Mouse (Mus musculus) liver, embryonic 12.5 days (tissue): Measurements from ENCODE around the gene Clmp. TPM values are rescaled to one million over a fixed set of nuclear protein-coding genes. Genes with fewer than 3 reads are reported as not detected.

Experiments used
- ATAC-seq: fragments of 200-750 bp; cut with Nextera tagmentation; 2 replicates; pipeline ENCODE4 v1.8.0; 2017; ENCODE audit warnings: moderate number of reproducible peaks, mild to moderate bottlenecking, moderate library complexity
- H3K27ac ChIP-seq: fragments of 300-500 bp; sonication (generic); 2 replicates; pipeline ENCODE4 v1.5.1; 2016; ENCODE audit warnings: mild to moderate bottlenecking
- H3K27me3 ChIP-seq: fragments of 300-500 bp; sonication (generic); replicated peaks from 2 replicates; pipeline ENCODE4 v1.6.1; 2016; ENCODE audit warnings: mild to moderate bottlenecking, moderate library complexity
- H3K36me3 ChIP-seq: fragments of 300-500 bp; sonication (generic); 2 replicates; pipeline ENCODE4 v1.6.1; 2016; ENCODE audit warnings: mild to moderate bottlenecking, moderate library complexity
- H3K4me1 ChIP-seq: fragments of 300-500 bp; sonication (generic); 2 replicates; pipeline ENCODE4 v1.6.1; 2016
- H3K4me2 ChIP-seq: fragments of 300-500 bp; sonication (generic); 2 replicates; pipeline ENCODE4 v1.6.1; 2016; ENCODE audit warnings: mild to moderate bottlenecking, moderate library complexity
- H3K4me3 ChIP-seq: fragments of 300-500 bp; sonication (generic); 2 replicates; pipeline ENCODE4 v1.5.1; 2016; ENCODE audit warnings: mild to moderate bottlenecking, moderate library complexity
- H3K9ac ChIP-seq: fragments of 300-500 bp; sonication (generic); 2 replicates; pipeline ENCODE4 v1.6.1; 2016; ENCODE audit warnings: mild to moderate bottlenecking, moderate library complexity
- H3K9me3 ChIP-seq: fragments of 300-500 bp; sonication (generic); replicated peaks from 2 replicates; pipeline ENCODE4 v1.6.1; 2016; ENCODE audit warnings: mild to moderate bottlenecking, moderate library complexity
- WGBS: fragments of 180-500 bp; shearing (Covaris S2); methylation state at CpG from one replicate; pipeline ENCODE4 v1.1.7; 2016; ENCODE audit not compliant: insufficient replicate concordance; 5-methylcytosine and 5-hydroxymethylcytosine counted together
- polyA plus RNA-seq: library from polyadenylated mRNA; unstranded; fragments of >200 nt; fragmentation: Nextera tagmentation; extraction: Ambion mirVana; gene quantifications from 2 replicates; pipeline ENCODE4 v1.2.1, GENCODE M21; 2016

Gene Clmp
- polyA plus RNA-seq, 1 experiment from 2014 or later: 4.1 TPM

- H3K9ac ChIP-seq: no peak overlapping the region
- H3K27me3 ChIP-seq: no peaks in the 10 kb centered on the region
- no peaks in the 10 kb centered on the region for H3K36me3 ChIP-seq
- WGBS: 18% methylated on average over 3 of the region's 3 CpGs
- no peak overlapping the region for H3K4me3 ChIP-seq
- H3K9me3 ChIP-seq: no peaks in the 10 kb centered on the region
- ATAC-seq: peak; percentile 55
- no peak overlapping the region; the same call in 1 of the 2 replicates for H3K27ac ChIP-seq
- H3K4me1 ChIP-seq: peaks cover 9% of the 10 kb centered on the region; the same call in 1 of the 2 replicates
- no peak overlapping the region for H3K4me2 ChIP-seq
Observed at GRCm38 (mm10) chr9:40744233-40744632, 58.5 kb downstream of the Clmp start.

GRCm38 (mm10) chr9:40746796-40747195, 61.0 kb downstream of the Clmp start:
- WGBS: 67% methylated on average over 9 of the region's 9 CpGs
- H3K36me3 ChIP-seq: no peaks in the 10 kb centered on the region
- ATAC-seq: no peak
- no peak overlapping the region for H3K27ac ChIP-seq
- no peak overlapping the region for H3K4me2 ChIP-seq
- no peak overlapping the region for H3K9ac ChIP-seq
- H3K4me3 ChIP-seq: no peak overlapping the region
- H3K27me3 ChIP-seq: no peaks in the 10 kb centered on the region
- H3K9me3 ChIP-seq: no peaks in the 10 kb centered on the region
- H3K4me1 ChIP-seq: peaks cover 9% of the 10 kb centered on the region; the same call in 1 of the 2 replicates

GRCm38 (mm10) chr9:40747249-40747648, 61.5 kb downstream of the Clmp start:
- peaks cover 9% of the 10 kb centered on the region; the same call in 1 of the 2 replicates for H3K4me1 ChIP-seq
- H3K9me3 ChIP-seq: no peaks in the 10 kb centered on the region
- H3K27me3 ChIP-seq: no peaks in the 10 kb centered on the region
- no peak overlapping the region for H3K4me3 ChIP-seq
- no peak overlapping the region for H3K4me2 ChIP-seq
- no peak overlapping the region for H3K9ac ChIP-seq
- no peak overlapping the region for H3K27ac ChIP-seq
- no peaks in the 10 kb centered on the region for H3K36me3 ChIP-seq
- WGBS: 67% methylated on average over 9 of the region's 9 CpGs
- ATAC-seq: no peak

- Histone ChIP-seq H3K27ac (no peak overlapping the region), H3K4me2 (no peak overlapping the region), H3K9me3 (no peaks in the 10 kb centered on the region), H3K4me1 (no peaks in the 10 kb centered on the region), H3K27me3 (no peaks in the 10 kb centered on the region; the same call in 1 of the 2 replicates), H3K36me3 (no peaks in the 10 kb centered on the region), H3K4me3 (no peak overlapping the region), H3K9ac (no peak overlapping the region)
- WGBS: 71% methylated on average over 8 of the region's 8 CpGs
- ATAC-seq: no peak
Observed at GRCm38 (mm10) chr9:40749832-40750620, 64.3 kb downstream of the Clmp start.

GRCm38 (mm10) chr9:40751749-40752148, 66.0 kb downstream of the Clmp start:
- Histone ChIP-seq H3K9me3 (no peaks in the 10 kb centered on the region), H3K4me2 (no peak overlapping the region), H3K27ac (no peak overlapping the region), H3K9ac (no peak overlapping the region), H3K27me3 (no peaks in the 10 kb centered on the region; the same call in 1 of the 2 replicates), H3K4me3 (no peak overlapping the region), H3K36me3 (no peaks in the 10 kb centered on the region), H3K4me1 (peaks cover 4% of the 10 kb centered on the region; the same call in 1 of the 2 replicates)
- ATAC-seq: no peak
- whole genome bisulfite sequencing: 62% methylated on average over 3 of the region's 3 CpGs

GRCm38 (mm10) chr9:40756401-40756800, 70.6 kb downstream of the Clmp start:
- H3K4me3 ChIP-seq: peak overlapping the region; percentile 28
- ATAC-seq: peak; percentile 38; the same call in 1 of the 2 replicates

GRCm38 (mm10) chr9:40757105-40757626, 71.4 kb downstream of the Clmp start:
- peak overlapping the region; percentile 33 for H3K4me3 ChIP-seq
- 14% methylated on average over 12 of the region's 12 CpGs for WGBS
- no peak overlapping the region for H3K27ac ChIP-seq
- peaks cover 7% of the 10 kb centered on the region for H3K27me3 ChIP-seq
- no peaks in the 10 kb centered on the region for H3K9me3 ChIP-seq
- H3K36me3 ChIP-seq: no peaks in the 10 kb centered on the region
- peaks cover 16% of the 10 kb centered on the region for H3K4me1 ChIP-seq
- ATAC-seq: peak; percentile 68; the same call in 1 of the 2 replicates
- H3K9ac ChIP-seq: no peak overlapping the region; the same call in 1 of the 2 replicates
- peak overlapping the region; percentile 60 for H3K4me2 ChIP-seq

More at GRCm38 (mm10) chr9:40756401-40756800, 70.6 kb downstream of the Clmp start:
- WGBS: 14% methylated on average over 4 of the region's 4 CpGs
- H3K36me3 ChIP-seq: no peaks in the 10 kb centered on the region
- H3K27me3 ChIP-seq: peaks cover 5% of the 10 kb centered on the region
- peaks cover 16% of the 10 kb centered on the region for H3K4me1 ChIP-seq
- H3K4me2 ChIP-seq: peak overlapping the region; percentile 60
- H3K27ac ChIP-seq: no peak overlapping the region
- no peak overlapping the region for H3K9ac ChIP-seq
- no peaks in the 10 kb centered on the region for H3K9me3 ChIP-seq

- peak overlapping the region; percentile 33 for H3K4me3 ChIP-seq
- no peak overlapping the region for H3K9ac ChIP-seq
- H3K9me3 ChIP-seq: no peaks in the 10 kb centered on the region
- H3K27ac ChIP-seq: no peak overlapping the region
- ATAC-seq: peak; percentile 67
- WGBS: 11% methylated on average over 22 of the region's 22 CpGs
- H3K27me3 ChIP-seq: peaks cover 7% of the 10 kb centered on the region
- H3K36me3 ChIP-seq: no peaks in the 10 kb centered on the region
- H3K4me1 ChIP-seq: peaks cover 16% of the 10 kb centered on the region
- H3K4me2 ChIP-seq: peak overlapping the region; percentile 60
Observed at GRCm38 (mm10) chr9:40757685-40758270, 72.0 kb downstream of the Clmp start.

GRCm38 (mm10) chr9:40762354-40762753, 76.6 kb downstream of the Clmp start:
- no peak overlapping the region for H3K4me3 ChIP-seq
- H3K27ac ChIP-seq: no peak overlapping the region
- H3K36me3 ChIP-seq: no peaks in the 10 kb centered on the region
- no peak overlapping the region for H3K4me2 ChIP-seq
- no peaks in the 10 kb centered on the region for H3K9me3 ChIP-seq
- H3K27me3 ChIP-seq: peaks cover 7% of the 10 kb centered on the region
- ATAC-seq: no peak
- peaks cover 6% of the 10 kb centered on the region for H3K4me1 ChIP-seq
- H3K9ac ChIP-seq: no peak overlapping the region
- 62% methylated on average over 6 of the region's 6 CpGs for WGBS

GRCm38 (mm10) chr9:40764887-40765580, 79.3 kb downstream of the Clmp start:
- 65% methylated on average over 8 of the region's 9 CpGs for WGBS
- Histone ChIP-seq H3K9ac (no peak overlapping the region), H3K27me3 (peaks cover 7% of the 10 kb centered on the region), H3K36me3 (no peaks in the 10 kb centered on the region), H3K4me2 (no peak overlapping the region), H3K4me3 (no peak overlapping the region), H3K27ac (no peak overlapping the region), H3K4me1 (no peaks in the 10 kb centered on the region; the same call in 1 of the 2 replicates), H3K9me3 (no peaks in the 10 kb centered on the region)
- no peak for ATAC-seq

GRCm38 (mm10) chr9:40765581-40765940, 79.8 kb downstream of the Clmp start:
- Histone ChIP-seq H3K27me3 (peaks cover 5% of the 10 kb centered on the region), H3K9ac (no peak overlapping the region), H3K27ac (no peak overlapping the region), H3K4me2 (no peak overlapping the region), H3K36me3 (no peaks in the 10 kb centered on the region), H3K4me1 (no peaks in the 10 kb centered on the region; the same call in 1 of the 2 replicates), H3K4me3 (no peak overlapping the region), H3K9me3 (no peaks in the 10 kb centered on the region)
- WGBS: 41% methylated on average over 12 of the region's 12 CpGs
- ATAC-seq: no peak
